Mouse (Mus musculus) adrenal gland, postnatal 4 days (tissue): ENCODE results near the gene Ube2r2. TPM values are rescaled to one million over a fixed set of nuclear protein-coding genes. Genes with fewer than 3 reads are reported as not detected.

ENCODE experiments used
- DNase-seq, 2 experiments: peaks; one replicate each; pipeline ENCODE4 v3.0.0; 2021 to 2022; ENCODE audit warnings: low spot score in 2 of 2, mixed read lengths in 2 of 2
- total RNA-seq, 2 experiments: library from RNA; stranded (reverse); gene quantifications; 2 replicates each; pipeline ENCODE4 v1.2.3; 2021

Ube2r2 gene
- total RNA-seq, 2 experiments from 2014 or later, result 123 to 128 TPM

DNA sequence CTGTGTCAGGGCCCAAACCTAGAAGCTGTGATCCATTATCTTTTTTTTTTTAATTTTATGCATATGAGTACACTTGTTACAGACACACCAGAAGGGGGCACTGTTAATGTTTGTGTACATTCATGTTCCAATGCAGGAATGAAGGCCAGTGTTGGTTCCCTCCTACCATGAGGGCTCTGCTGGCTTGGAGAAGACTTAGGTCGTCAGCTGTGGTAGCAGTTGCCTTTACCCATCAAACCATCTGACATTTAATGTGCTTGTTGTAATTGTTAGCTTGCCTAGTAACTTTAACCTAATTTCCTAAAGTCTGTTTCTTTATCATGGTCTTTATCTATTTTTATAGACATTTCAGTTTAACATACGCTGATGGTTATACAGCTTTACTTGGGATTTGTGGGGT is 35.4 kb downstream of the Ube2r2 start:
- no peak for DNase-seq

- no peak for DNase-seq
Observed at GRCm38 (mm10) chr4:41174631-41175030, 39.1 kb downstream of the Ube2r2 start.

GRCm38 (mm10) chr4:41179825-41180725 is 44.5 kb downstream of the Ube2r2 start:
- no peak for DNase-seq

DNA sequence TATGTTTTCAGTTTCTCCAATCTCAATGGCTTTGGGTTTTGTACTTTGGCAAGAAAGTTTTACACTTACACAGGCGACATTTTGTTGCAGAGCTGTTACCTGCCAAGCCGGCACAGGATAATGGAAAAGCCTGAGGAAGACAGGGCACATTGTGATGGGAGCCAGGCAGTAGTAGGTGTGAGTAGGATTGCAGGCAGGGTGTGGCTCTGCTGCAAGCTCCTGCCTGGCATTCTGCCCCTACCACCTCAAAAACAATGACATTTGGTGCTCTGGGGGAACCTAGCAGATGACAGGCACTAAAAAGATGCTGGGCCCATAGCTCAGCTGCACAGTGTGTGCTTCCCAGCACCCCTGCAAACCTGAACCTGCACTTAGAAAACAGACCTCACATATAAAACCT is 54.3 kb downstream of the Ube2r2 start:
- no peak for DNase-seq

DNA sequence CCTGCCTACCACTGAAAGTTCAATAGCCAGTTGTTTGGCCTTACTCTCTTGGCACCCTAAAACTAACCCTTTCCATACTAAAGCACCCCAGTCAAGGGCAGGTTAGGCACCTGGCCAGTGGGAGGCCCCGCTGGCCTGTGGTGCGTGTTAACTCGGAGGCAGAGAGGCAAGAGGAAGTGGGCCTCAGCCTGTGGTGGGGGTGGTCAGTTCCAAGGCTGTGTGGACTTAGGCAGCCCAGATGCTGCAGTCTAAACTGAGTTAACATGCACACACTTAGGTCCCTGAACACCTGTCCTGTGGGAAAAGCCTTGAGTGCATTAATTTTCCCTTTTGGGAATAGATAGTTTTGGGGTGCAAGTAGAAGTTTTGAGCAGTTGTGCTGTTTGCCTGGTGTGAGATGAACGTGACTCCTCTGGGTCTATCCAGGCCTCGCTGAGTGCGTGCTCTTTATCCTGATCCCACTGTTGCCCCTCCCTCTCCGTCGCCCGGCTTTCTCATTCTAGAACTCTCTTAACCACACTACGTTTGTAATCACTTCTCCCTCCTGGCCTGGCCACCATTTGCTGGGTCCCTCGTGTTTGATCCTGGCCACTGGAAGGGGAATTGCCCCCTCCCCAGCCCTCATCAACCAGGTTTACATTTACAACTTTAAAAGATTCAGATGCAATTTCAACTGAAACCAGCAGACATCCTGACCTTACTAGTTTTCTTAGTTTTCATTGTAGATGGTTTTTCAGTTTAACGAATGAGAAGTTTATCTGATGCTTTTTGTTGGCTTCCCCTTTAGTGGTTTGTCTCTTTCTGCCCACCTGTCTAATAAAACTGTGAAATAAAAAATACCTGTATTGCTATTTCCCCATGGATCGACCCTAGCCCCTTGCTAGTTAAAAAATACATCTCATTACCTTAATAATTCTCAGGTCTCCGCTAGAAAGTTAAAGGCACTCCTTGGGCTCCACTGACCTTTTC is 57.3 kb downstream of the Ube2r2 start:
- DNase-seq, result no peak

- no peak for DNase-seq
Observed at GRCm38 (mm10) chr4:41195328-41195727, 59.8 kb downstream of the Ube2r2 start.

DNA sequence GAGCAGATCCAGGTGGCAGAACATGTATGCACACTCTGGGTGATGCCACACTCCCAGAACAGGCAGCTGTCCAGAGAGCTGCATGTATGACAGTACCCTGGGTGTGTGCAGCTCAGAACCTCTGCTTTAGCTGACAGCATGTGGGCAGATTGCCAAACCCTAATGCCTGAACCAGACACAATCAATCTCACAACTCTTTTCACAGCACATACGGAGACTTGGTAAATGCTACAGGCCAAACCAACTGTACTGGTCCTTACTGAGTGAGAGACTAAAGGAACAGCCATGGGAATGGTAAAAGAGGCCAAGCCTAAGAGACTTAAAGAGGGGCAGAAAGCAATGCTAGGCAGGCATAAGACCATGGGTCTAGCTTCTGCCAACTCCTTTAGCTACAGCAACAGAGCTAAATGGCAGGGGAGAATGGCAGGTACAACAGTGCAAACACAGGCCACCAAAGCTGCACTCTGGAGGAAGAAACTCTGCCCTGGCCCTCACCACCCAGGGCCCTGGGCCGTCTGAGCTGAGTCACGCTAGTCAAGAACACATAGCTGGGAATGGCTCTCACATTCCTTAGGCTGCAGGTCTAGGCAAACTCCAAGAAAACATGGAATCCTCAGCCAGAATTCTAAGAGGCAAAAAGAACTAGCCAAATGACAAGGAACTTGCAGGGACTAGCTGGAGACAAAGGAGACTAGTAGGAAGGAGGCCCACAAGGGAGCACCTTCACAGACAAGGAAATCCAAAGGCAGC is 61.5 kb downstream of the Ube2r2 start:
- DNase-seq, result no peak

GRCm38 (mm10) chr4:41202135-41202534 is 66.6 kb downstream of the Ube2r2 start:
- DNase-seq, result no peak

DNA sequence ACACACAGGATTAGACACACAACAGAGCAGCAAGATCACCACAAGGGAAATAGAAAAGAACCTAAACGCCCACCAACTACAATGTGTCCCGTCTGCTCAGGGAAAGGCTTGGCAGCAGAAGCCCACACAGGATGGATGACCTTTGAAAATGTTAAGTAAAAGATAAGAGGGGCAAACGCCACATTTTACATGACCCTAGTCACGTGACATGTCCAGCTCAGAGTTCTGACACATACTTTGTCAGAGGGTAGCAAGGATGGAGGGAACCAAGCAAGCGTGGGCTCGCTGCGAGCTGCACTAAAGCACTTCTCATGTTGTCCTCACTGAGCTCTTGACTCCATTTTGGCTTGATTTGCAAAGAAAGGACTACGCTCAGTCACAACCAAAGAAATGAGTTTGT is 70.2 kb downstream of the Ube2r2 start:
- DNase-seq, result no peak

GRCm38 (mm10) chr4:41208050-41208449 is 72.5 kb downstream of the Ube2r2 start:
- no peak for DNase-seq

GRCm38 (mm10) chr4:41225412-41225811 is 89.9 kb downstream of the Ube2r2 start:
- DNase-seq, result no peak

GRCm38 (mm10) chr4:41226351-41226750 is 90.8 kb downstream of the Ube2r2 start:
- no peak for DNase-seq

GRCm38 (mm10) chr4:41235621-41236020 is 100.1 kb downstream of the Ube2r2 start:
- no peak for DNase-seq

DNA sequence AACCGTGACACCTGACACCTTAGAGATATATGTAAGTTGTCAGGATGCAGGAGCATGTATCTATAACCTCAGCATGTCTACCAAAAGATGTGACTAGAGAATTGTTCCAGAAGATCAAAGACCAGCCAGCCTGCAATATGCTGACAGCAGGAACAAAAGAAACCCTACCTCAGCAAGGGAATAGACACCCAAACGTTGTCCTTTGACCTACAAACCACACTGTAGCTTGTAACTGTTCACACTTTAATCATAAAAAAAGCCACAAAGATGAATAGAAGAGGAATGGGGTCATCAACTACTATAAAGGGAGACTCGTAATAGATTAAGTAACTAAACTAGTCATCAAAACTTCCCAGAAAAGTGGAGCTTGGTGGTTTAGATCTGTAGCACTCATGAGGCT is 105.4 kb downstream of the Ube2r2 start:
- DNase-seq, result no peak

Other genes starting within 250 kb of the Ube2r2 start
- gene Spink4, start 215.7 kb upstream of the Ube2r2 start, total RNA-seq, result 10 to 100 TPM; 14.6 to 17.7 TPM
- gene Bag1, start 187.4 kb upstream of the Ube2r2 start, total RNA-seq, result 100 to 1,000 TPM; 225 to 228 TPM
- 10 to 100 TPM; 69.0 to 76.8 TPM for gene Chmp5, start 187.3 kb upstream of the Ube2r2 start, total RNA-seq
- gene Nfx1, start 164.8 kb upstream of the Ube2r2 start, total RNA-seq, result 100 to 1,000 TPM; 107 to 110 TPM
- gene Aqp7, start 87.6 kb upstream of the Ube2r2 start, total RNA-seq, result 10 to 100 TPM; 14.9 to 21.6 TPM
- gene Aqp3, start 37.6 kb upstream of the Ube2r2 start, total RNA-seq, result 10 to 100 TPM in 1 of 2 experiments, under 1 TPM in 1; 0.51 to 14.1 TPM
- 10 to 100 TPM; 54.9 to 56.2 TPM for gene Nol6, start 11.3 kb upstream of the Ube2r2 start, total RNA-seq
- gene Ubap2, start 139.4 kb downstream of the Ube2r2 start, total RNA-seq, result 10 to 100 TPM; 53.6 to 67.0 TPM
- gene Dcaf12, start 179.1 kb downstream of the Ube2r2 start, total RNA-seq, result 10 to 100 TPM; 64.3 to 64.9 TPM
- 10 to 100 TPM; 52.9 to 56.1 TPM for gene Ubap1, start 213.3 kb downstream of the Ube2r2 start, total RNA-seq